Mouse (Mus musculus) right cerebral cortex, adult 2 months (tissue): ENCODE data around the gene Gm9195.

Experiments
- DNase-seq, 2 experiments: peaks; one replicate each; pipeline ENCODE4 v3.0.0; 2021 to 2022; ENCODE audit warnings: low spot score in 2 of 2

Gene Gm9195

GRCm38 (mm10) chr14:72491738-72492137 is at the start of gene Gm9195:
Gene Gm9195, minus strand, starts transcription at chr14:72491838.
- DNase-seq: no peak

- no peak for DNase-seq
Observed at GRCm38 (mm10) chr14:72536392-72537017, 44.9 kb upstream of the Gm9195 start.

GRCm38 (mm10) chr14:72533862-72534261 is 42.2 kb upstream of the Gm9195 start:
- no peak for DNase-seq

GRCm38 (mm10) chr14:72532028-72532917 is 40.6 kb upstream of the Gm9195 start:
- peak; percentile 12 to 20 for DNase-seq

- DNase-seq: no peak
Observed at GRCm38 (mm10) chr14:72527126-72527525, 35.5 kb upstream of the Gm9195 start.

- no peak for DNase-seq
Observed at GRCm38 (mm10) chr14:72519561-72519960, 27.9 kb upstream of the Gm9195 start.

GRCm38 (mm10) chr14:72518786-72519185 is 27.1 kb upstream of the Gm9195 start:
- DNase-seq: no peak

GRCm38 (mm10) chr14:72516376-72516775 is 24.7 kb upstream of the Gm9195 start:
- DNase-seq: peak; percentile 41 to 69

- no peak for DNase-seq
Observed at GRCm38 (mm10) chr14:72506723-72507420, 15.2 kb upstream of the Gm9195 start.

GRCm38 (mm10) chr14:72506018-72506722 is 14.5 kb upstream of the Gm9195 start:
- DNase-seq: no peak

- DNase-seq: no peak
Observed at GRCm38 (mm10) chr14:72504985-72505384, 13.3 kb upstream of the Gm9195 start.

GRCm38 (mm10) chr14:72503241-72503640 is 11.6 kb upstream of the Gm9195 start:
- no peak for DNase-seq

- DNase-seq: no peak
Observed at GRCm38 (mm10) chr14:72493775-72494174, 2.1 kb upstream of the Gm9195 start.

- peak; percentile 8 to 9 for DNase-seq
Observed at GRCm38 (mm10) chr14:72490367-72490766, 1.3 kb downstream of the Gm9195 start.

GRCm38 (mm10) chr14:72474501-72474900 is 17.1 kb downstream of the Gm9195 start:
- no peak for DNase-seq

GRCm38 (mm10) chr14:72468429-72468828 is 23.2 kb downstream of the Gm9195 start:
- DNase-seq: no peak

GRCm38 (mm10) chr14:72466384-72466783 is 25.3 kb downstream of the Gm9195 start:
- no peak for DNase-seq

- no peak for DNase-seq
Observed at GRCm38 (mm10) chr14:72461591-72461990, 30.0 kb downstream of the Gm9195 start.

GRCm38 (mm10) chr14:72460291-72460690 is 31.3 kb downstream of the Gm9195 start:
- no peak for DNase-seq

GRCm38 (mm10) chr14:72458930-72459329 is 32.7 kb downstream of the Gm9195 start:
- DNase-seq: no peak
